ENCODE assay signal across 21 mouse cellular contexts in genomic region chr7:135829246-135829645, GRCm38 (mm10).
"Had no signal": no experiment of that assay in that cellular context is flagged by ENCODE, and none has a peak within 500 bp of the region (broad histone marks: within the 10 kb centered on the region; RNA-seq: fewer than 3 reads in every experiment).

No protein-coding gene starts in this region.

- H3K36me3 ChIP-seq: limb, embryonic 15.5 days; lung, embryonic 15.5 days; midbrain, embryonic 12.5 days; midbrain, embryonic 15.5 days; neural tube, embryonic 13.5 days had no signal

- H3K4me3 ChIP-seq: limb, embryonic 15.5 days; lung, embryonic 15.5 days; midbrain, embryonic 12.5 days; midbrain, embryonic 15.5 days; myocyte; neural tube, embryonic 13.5 days had no signal

- H3K9me3 ChIP-seq: limb, embryonic 15.5 days; lung, embryonic 15.5 days; midbrain, embryonic 12.5 days; midbrain, embryonic 15.5 days; neural tube, embryonic 13.5 days had no signal

- H3K27ac ChIP-seq: limb, embryonic 15.5 days; liver, embryonic 14.5 days; lung, embryonic 15.5 days; midbrain, embryonic 12.5 days; midbrain, embryonic 15.5 days; neural tube, embryonic 13.5 days had no signal

- H3K4me1 ChIP-seq: lung, embryonic 15.5 days had no signal

- H3K4me2 ChIP-seq: limb, embryonic 15.5 days; liver, embryonic 11.5 days; lung, embryonic 15.5 days; midbrain, embryonic 12.5 days; midbrain, embryonic 15.5 days; neural tube, embryonic 13.5 days had no signal

- ATAC-seq: liver, postnatal 0 days; midbrain, embryonic 15.5 days had no signal

- DNase-seq: kidney, adult 18-20 months; kidney, adult 9 months; kidney, postnatal 10 days; kidney, postnatal 36 days; layer of hippocampus, postnatal 36 days; liver, postnatal 0 days; lung, postnatal 10 days; lung, postnatal 4 days; retina, postnatal 1 day; right cerebral cortex, postnatal 25 days; spleen, adult 18-20 months; thymus, adult 18-20 months; thymus, postnatal 36 days had no signal

- H3K27me3 ChIP-seq: limb, embryonic 15.5 days; midbrain, embryonic 15.5 days; neural tube, embryonic 13.5 days had no signal

- H3K9ac ChIP-seq: limb, embryonic 15.5 days; liver, embryonic 14.5 days; liver, postnatal 0 days; lung, embryonic 15.5 days; midbrain, embryonic 12.5 days; midbrain, embryonic 15.5 days; neural tube, embryonic 13.5 days had no signal
